Mouse (Mus musculus) adrenal gland, adult 8-10 months (tissue): ENCODE results near the gene Rpl7l1. TPM values are rescaled to one million over a fixed set of nuclear protein-coding genes. Genes with fewer than 3 reads are reported as not detected.
A peak's percentile ranks its signal among the peaks of the same experiment; 100 is the strongest.
"Not testable (repeated sequence)": the region's sequence is repeated elsewhere in the genome, so short reads cannot be mapped to it uniquely, and the experiment has no call there.

ENCODE experiments used
- DNase-seq: peaks from one replicate; pipeline ENCODE4 v3.0.0; 2022
- total RNA-seq, 4 experiments: library from RNA; stranded (reverse); gene quantifications; 2 replicates each; pipeline ENCODE4 v1.2.4; 2022

Rpl7l1 gene
- 10 to 100 TPM; 78.9 to 89.9 (median 83.8) TPM for total RNA-seq

DNA sequence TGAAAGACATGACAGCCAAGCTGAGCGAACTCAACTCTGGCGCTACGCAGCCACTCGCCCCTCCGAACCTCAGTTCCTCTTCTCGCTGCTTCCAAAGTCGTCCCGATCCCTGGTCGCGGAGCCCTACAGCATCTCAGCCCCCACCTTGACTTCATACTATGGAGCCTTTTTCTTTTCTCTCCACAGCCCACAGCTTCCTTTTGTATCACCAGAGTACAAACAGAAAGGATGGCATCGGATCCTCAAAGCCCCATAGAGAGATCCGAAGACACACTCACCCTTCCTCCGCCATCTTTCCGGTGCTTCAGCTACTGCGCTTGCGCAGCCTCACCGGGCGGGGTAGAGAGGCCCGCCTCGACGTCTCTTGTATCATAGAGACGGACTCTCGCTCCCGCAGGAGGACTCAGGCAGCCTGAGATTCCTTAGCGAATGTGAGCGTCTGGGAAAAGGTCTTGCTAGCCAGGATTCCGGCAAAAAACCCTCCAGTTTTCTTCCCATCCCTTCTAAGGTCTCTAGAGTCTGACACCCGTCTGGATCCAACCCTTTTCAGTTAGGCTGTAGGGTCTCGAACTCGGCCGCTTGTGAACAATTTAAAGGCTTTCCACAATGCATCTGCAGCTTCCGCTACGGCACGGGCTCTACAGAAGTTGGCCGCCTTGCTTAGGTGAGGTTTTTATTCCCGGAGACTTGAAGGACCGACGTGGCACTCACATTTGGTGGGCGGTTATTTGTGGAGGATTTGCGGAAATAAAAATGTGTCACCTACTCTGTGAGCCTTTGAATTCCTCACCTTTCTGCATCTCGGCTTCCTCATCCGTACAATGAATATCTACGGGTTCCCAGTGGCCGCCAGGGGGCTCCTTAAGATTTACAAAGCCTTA, at the start of gene Rpl7l1:
Gene Rpl7l1, minus strand, starts transcription at position 332 of the 881 bp plus-strand sequence.
- DNase-seq: peak; percentile 88

GRCm38 (mm10) chr17:46829856-46830535, 47.5 kb upstream of the Rpl7l1 start:
- DNase-seq: no peak

GRCm38 (mm10) chr17:46828935-46829334, 46.5 kb upstream of the Rpl7l1 start:
- DNase-seq: no peak

GRCm38 (mm10) chr17:46823091-46823490, 40.6 kb upstream of the Rpl7l1 start:
- no peak for DNase-seq

DNA sequence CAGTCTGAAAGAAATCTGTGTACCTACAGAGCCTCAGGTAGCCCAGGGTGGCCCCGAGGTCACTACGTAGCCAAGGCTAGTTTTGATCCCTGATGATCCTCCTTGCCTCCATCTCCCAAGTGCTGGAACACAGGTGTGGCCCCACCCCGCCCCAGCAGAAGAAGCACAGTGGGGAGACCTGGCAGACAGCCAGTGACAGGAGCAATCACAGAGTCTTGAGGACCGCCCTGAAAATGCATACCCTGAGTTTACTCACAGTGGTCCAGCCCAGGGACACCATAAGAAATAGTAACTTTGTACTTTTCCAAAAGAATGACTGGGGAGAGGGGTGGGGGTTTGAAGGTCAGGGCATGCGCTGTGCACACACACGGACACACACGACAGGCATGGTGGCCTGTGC, 38.2 kb upstream of the Rpl7l1 start:
- DNase-seq: no peak

DNA sequence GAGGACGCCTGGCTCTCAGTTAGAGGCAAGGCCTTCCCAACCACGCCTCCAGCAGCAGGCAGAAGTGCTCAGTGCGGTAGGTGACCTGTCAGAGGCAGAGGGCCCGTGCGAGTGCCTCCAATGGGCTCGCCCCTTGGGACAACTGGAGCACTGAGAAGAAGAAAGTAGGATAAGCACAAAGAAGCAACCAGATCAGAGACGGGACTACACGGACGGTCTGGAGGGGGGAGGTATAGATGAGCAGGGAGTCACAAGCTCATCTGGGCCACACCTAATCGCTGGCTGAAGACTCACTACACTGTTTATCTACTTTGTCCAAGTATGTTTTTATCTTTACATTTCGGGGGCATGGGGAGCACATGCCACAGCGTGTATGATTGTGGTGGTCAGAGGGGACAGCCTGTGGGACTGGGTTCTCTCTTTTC, 35.3 kb upstream of the Rpl7l1 start:
- no peak for DNase-seq

DNA sequence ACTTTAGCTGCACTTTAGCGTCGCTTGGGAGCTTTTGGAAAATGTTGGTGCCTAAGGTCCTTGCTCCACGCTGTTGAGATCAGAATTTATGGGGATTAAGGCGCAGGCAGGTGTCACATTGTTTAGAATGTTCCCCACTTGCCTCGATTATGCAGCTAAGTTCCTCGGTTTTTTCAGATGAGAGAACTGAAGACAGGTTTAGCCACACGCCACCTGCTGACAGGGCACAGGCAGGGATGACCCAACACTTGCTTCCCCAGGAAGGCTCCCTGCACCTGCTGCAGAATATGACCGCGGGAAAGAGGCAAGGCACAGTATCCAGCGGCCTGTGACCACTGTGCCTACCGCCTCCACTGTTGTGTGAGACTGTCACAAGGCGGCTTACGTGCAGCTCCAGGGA, 33.8 kb upstream of the Rpl7l1 start:
- no peak for DNase-seq

GRCm38 (mm10) chr17:46814497-46814896, 32.0 kb upstream of the Rpl7l1 start:
- no peak for DNase-seq

- no peak for DNase-seq
Measured at GRCm38 (mm10) chr17:46813637-46814036, 31.2 kb upstream of the Rpl7l1 start.

GRCm38 (mm10) chr17:46812442-46812841, 30.0 kb upstream of the Rpl7l1 start:
- no peak for DNase-seq

DNA sequence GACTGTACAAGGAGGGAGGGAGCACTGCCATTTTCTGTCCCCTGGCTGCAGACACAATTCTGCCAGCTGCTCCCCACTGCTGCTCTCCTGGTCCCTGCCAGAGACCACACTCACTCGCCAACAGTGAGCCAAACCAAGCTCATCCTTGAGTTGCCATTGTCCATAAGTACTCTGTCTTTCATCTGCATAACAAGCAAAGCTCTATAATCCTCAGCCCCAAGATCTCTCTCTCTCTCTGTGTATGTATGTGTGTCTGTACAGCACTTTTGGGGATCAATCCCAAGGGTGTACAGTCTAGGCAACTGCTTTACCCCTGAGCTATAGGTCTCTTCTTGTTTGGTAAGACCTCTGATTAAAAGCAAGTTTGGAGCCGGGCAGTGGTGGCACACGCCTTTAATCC, 28.2 kb upstream of the Rpl7l1 start:
- no peak for DNase-seq

GRCm38 (mm10) chr17:46809131-46809830, 26.8 kb upstream of the Rpl7l1 start:
- no peak for DNase-seq

- no peak for DNase-seq
Measured at GRCm38 (mm10) chr17:46808376-46808775, 25.9 kb upstream of the Rpl7l1 start.

DNA sequence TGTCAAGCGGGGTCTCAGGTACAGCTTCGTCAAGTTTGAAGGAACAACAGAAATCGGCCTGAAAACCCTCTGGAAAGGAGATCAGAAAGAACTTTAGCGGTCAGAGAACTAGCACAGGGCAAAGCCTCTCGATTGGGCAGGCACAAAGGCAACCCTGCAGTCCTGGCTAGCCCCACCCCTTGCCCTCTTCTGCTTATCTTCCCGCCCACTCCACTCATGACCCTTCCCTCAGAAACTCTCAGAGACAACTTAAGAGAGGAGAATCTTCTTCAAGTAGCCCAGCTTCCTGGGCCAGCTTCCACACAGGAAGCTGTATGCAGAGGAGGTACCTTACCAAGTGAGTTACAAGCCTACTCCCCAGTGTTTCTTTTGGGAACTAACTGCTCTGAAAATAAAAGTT, 19.3 kb upstream of the Rpl7l1 start:
- DNase-seq: no peak

DNA sequence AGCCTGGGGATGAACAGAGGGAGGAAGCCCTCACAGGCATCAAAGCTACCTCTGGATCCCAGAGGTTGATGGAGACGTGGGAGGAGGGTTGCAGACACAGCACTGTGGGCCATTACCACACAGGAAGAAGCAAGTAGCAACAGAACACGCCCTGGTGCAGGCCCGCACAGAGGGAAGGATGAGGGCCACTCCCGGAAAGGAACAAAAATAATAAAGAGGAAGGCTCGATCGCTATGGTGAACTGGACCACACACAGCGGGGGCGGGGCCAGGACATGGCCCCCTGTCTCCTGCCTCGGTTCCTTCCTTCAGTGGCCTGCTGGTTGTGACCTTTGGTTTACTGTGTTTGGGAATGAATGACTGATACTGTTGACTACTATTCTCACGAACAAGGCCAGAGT, 17.2 kb upstream of the Rpl7l1 start:
- DNase-seq: no peak

DNA sequence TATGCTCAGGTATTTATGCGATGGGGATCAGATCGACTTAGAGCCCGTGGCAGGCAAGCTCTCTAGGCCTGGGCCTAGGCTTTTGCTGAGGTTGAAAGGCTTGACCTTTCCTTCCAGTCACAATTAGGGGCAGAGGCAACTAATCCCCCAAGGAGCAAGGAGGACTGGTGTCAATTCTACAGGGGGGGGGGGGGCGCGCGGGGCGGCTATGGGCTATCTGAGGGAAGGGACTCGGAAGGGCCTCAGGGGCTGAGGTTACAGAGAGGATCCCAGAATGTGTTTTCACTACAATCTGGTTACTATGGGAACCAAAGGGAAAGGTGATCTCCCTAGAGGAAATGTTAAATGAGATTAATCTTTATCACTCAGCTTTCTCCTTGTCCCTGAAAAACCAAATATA, 14.9 kb upstream of the Rpl7l1 start:
- no peak for DNase-seq

DNA sequence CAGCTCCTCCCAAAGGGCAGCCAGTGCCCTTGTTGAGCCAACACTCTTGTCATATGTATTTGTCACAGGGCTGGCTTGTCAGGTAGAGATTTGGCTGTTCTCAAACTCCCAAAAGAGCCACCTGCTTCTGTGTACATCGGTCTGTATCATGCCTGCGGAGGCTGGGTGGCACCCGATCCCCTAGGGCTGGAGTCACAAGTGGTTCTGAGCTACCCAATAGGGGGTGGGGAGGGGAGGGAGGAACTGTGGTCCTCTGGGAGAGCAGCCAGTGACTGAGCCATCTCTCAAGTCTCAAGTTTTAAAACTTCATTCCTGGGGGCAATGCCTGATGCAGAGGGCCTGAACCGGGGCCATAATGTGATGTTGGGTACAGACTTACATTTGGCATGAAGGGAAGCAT, 14.3 kb upstream of the Rpl7l1 start:
- no peak for DNase-seq

DNA sequence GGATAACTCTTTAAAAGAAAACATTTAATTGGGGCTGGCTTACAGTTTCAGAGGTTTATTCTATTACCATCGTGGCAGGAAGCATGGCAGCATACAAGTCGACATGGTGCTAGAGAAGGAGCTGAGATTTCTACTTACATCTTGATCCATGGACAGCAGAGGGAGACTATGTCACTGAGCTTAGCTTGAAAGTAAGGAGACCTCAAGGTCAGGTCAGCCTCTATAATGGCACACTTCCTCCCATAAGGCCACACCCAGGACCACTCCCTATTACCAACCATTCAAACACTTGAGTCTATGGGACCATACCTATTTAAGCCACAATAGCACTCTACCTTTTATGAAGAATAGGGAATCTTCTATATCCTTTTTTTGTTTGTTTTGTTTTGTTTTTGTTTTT, 10.5 kb upstream of the Rpl7l1 start:
- DNase-seq: no peak

GRCm38 (mm10) chr17:46787974-46788373, 5.5 kb upstream of the Rpl7l1 start:
- not testable (repeated sequence) for DNase-seq

GRCm38 (mm10) chr17:46786952-46787351, 4.5 kb upstream of the Rpl7l1 start:
- no peak for DNase-seq

GRCm38 (mm10) chr17:46783222-46783565, 722 bp upstream of the Rpl7l1 start:
- no peak for DNase-seq

DNA sequence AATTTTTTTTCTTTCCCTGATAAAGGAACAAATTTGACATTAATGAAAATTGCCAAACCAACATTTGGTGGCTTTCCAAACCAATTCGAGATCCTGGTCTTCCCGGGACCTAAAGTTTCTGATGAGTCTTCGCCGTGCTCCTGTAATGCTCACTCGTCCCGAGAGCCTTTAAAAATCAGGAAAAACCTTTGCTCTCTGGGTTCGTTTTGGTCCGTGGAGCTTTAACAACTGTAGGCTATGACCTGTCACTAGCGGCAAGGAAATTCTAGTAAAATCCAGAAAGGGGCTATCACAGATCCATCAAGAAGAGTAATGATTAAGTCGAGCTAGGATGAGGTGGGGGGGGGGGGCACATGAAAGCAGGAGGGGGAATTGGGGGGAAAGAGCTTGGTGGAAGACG, 596 bp downstream of the Rpl7l1 start:
- no peak for DNase-seq

DNA sequence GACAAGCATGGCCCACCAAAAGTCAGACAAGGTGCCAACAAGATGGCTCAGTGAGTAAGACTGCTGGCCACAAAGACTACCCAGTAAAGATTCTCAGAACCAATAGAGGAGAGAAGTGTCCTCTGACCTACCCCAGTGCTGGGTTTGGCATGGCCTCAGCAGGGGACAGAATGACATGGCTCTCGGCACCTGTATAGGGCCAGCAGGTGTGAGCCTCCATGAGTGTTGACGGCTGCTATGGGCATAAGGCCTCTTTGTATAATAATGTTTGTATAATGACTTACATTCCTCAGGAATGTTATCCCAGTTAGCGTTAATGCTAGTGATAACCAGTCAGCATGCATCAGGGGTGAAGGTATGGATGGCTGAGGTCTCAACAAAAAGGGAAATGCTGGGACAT, 6.4 kb downstream of the Rpl7l1 start:
- DNase-seq: no peak
